Mouse (Mus musculus) myocyte (in vitro differentiated cells): ENCODE measurements around the gene Lrrc75a.

ENCODE experiments used
- E2F4 ChIP-seq: IDR thresholded peaks from one replicate; pipeline ENCODE4 v1.6.1; 2011; ENCODE audit warnings: mild to moderate bottlenecking, control low read depth, moderate library complexity; ENCODE audit not compliant: insufficient read depth
- REST ChIP-seq: IDR thresholded peaks from one replicate; pipeline ENCODE4 v1.6.1; 2011; ENCODE audit warnings: mild to moderate bottlenecking, control low read depth, moderate library complexity; ENCODE audit not compliant: insufficient read depth, insufficient read length
- USF1 ChIP-seq: IDR thresholded peaks from one replicate; pipeline ENCODE4 v1.6.1; 2011; ENCODE audit warnings: low read depth, mild to moderate bottlenecking, control low read depth, moderate library complexity

DNA sequence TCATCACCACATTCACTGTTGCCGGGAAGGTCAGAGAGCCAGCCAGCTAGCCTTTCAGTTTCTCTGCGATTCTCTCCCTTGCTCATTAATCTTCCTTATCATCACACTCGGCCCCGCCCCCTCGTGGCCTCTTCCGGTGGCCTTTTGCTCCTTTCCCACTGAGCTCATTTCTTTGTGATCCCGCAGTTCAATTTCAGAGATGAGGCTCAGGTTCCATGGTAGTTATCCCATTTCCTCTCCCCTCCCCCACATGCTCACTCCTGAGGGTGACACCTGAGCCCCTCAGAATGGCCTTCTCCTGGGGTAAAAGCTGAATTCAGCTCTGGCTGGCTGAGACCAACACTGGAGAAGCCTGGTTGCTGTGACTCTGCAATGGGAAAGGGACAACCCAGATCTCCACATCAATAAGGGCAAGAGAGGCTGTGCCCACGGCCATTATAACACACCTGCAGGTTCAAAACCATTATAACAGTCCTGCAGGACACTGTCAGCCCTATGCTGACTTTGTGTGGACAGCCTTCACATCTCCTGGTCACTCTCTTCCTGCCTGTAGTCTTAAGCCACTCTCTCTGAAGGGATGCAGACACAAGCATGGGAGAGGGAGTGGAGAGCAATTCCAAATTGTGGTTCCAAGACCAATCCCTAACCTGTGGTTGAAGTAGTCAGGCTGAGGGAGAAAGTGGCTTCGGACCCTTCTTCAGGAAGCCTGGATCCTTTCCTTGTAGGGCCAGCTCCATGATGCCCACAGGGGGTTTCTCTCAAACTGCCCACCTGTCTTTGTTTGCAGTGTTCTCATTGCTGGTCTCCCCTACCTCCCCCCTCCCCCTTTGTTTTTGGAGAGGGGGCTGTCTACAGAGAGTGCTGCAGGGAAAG is 18.7 kb downstream of the Lrrc75a start:
- TF ChIP-seq REST (no peak), USF1 (no peak), E2F4 (no peak)
